In genomic region chr8:31422241-31422640, GRCm38 (mm10) we compare ENCODE assay signal across 23 mouse cellular contexts.
"Had no signal": no experiment of that assay in that cellular context is flagged by ENCODE, and none has a peak within 500 bp of the region (broad histone marks: within the 10 kb centered on the region; RNA-seq: fewer than 3 reads in every experiment).

No protein-coding gene starts in this region.

- H3K9me3 ChIP-seq: heart, embryonic 13.5 days; heart, embryonic 15.5 days; hindbrain, embryonic 13.5 days; hindbrain, embryonic 15.5 days; limb, embryonic 10.5 days; limb, embryonic 12.5 days; liver, embryonic 13.5 days; liver, embryonic 15.5 days had no signal

- DNase-seq: gastrocnemius, postnatal 14 days; gastrocnemius, postnatal 36 days; heart, adult 11 months; heart, adult 2 months; heart, postnatal 14 days; heart, postnatal 36 days; kidney, adult 11 months; kidney, adult 8-10 months; kidney, postnatal 10 days; kidney, postnatal 25 days; kidney, postnatal 4 days; liver; liver, embryonic 13.5 days had no signal

- H3K4me1 ChIP-seq: heart, embryonic 13.5 days; heart, embryonic 15.5 days; hindbrain, embryonic 13.5 days; hindbrain, embryonic 15.5 days; limb, embryonic 10.5 days; limb, embryonic 12.5 days; liver, embryonic 13.5 days; liver, embryonic 15.5 days had no signal

- H3K27ac ChIP-seq: heart, adult 2 months; heart, embryonic 13.5 days; heart, embryonic 15.5 days; hindbrain, embryonic 13.5 days; hindbrain, embryonic 15.5 days; hindbrain, postnatal 0 days; layer of hippocampus, adult 2 months; left cerebral cortex, adult 2 months; limb, embryonic 10.5 days; limb, embryonic 12.5 days; liver, embryonic 13.5 days; liver, embryonic 15.5 days had no signal

- H3K4me3 ChIP-seq: heart, adult 2 months; heart, embryonic 13.5 days; heart, embryonic 15.5 days; hindbrain, embryonic 13.5 days; hindbrain, embryonic 15.5 days; layer of hippocampus, adult 2 months; left cerebral cortex, adult 2 months; limb, embryonic 10.5 days; limb, embryonic 12.5 days; liver, embryonic 13.5 days; liver, embryonic 15.5 days had no signal

- H3K36me3 ChIP-seq: heart, embryonic 13.5 days; heart, embryonic 15.5 days; hindbrain, embryonic 13.5 days; hindbrain, embryonic 15.5 days; limb, embryonic 10.5 days; limb, embryonic 12.5 days; liver, embryonic 13.5 days; liver, embryonic 15.5 days had no signal

- H3K27me3 ChIP-seq: heart, embryonic 13.5 days; heart, embryonic 15.5 days; hindbrain, embryonic 13.5 days; hindbrain, embryonic 15.5 days; limb, embryonic 12.5 days; liver, embryonic 13.5 days; liver, embryonic 15.5 days had no signal
